Mouse (Mus musculus): ENCODE measurements around the gene Ccdc27. TPM values are rescaled to one million over a fixed set of nuclear protein-coding genes. Genes with fewer than 3 reads are reported as not detected.

Ccdc27 gene
- total RNA-seq, 2 experiments from 2014 or later: not detected

DNA sequence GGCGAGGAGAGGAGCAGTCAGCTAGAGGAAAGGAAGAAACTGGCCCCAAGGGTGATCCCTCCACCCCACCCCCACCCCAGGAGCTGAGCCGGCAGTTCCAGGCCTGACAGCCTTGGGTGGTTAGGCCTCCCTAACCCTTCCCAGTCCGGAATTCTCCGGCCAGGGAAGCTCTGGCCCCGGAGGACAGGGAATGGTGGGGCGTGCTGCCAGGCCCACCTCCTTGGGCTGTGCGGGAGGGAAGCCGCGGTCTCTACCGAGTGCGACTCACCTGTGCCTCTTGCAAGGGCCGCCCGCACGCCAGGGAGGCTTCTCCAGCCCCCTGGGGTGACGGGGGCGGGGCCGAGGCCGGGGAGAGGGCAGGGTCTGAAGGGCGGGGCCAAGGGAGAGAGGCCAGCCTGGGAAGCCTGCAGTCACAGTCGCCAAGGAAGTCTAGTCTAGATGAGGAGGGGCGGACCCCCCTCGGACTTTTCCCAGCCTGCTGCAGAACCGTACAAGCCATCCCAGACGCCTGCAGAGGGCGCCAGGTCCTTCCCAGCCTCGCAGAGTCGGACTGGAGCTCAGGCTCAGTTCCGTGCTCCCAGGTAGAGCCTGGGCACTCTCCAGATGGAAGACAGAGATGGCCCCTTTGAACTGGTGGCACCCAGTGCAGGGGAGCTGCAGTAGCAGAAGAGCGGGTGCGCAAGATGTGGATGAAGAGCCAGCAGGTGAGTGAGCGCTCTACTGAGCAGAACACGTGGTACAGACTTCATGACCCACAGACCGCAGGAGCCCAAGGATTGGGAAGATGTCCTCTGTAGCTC, 16.6 kb downstream of the Ccdc27 start, which contains the start of gene Smim1:
Gene Smim1 (minus strand): TSS at position 590 of the 800 bp plus-strand sequence.
- ATAC-seq (ENCODE audit: poor library complexity, severe bottlenecking): peak; percentile 27

DNA sequence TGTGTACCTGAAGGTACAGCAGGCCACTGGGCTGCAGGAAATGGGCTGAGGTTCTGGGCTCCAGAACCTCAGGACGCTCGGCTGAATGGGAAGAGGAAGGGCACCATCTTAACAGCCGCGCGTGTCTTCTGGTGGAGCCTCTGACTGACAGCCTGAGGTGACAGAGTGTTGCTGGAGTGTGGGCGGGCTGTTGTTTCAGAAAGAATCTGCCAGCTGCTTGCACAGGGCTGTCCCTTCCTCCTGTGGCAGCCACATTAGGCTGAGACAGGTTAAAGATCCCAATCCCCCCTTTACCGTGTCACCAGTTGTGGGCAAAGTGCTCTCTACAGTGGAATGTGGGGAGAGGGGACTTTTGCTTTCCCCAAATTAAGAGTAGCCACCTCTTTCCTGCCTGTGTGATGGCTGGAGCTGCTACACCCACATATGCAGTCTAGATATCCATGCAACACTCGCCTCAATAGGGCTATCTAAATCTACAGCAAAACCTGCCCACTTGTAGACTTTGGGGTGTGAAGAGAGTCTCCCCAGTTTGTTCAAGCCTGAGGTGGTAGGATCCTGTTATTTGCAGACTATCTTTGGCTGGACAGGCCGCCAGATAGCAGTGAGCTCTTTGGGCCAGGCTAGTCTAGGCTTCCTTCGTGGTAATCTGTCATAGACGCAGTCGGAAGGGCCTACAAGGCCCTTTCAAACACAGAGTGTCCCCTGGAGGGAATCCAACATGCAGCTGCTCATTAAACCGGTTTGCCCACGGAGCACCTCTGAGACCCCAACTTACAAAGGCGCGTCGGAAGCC, 17.6 kb downstream of the Ccdc27 start:
- ATAC-seq (ENCODE audit: poor library complexity, severe bottlenecking): no peak

DNA sequence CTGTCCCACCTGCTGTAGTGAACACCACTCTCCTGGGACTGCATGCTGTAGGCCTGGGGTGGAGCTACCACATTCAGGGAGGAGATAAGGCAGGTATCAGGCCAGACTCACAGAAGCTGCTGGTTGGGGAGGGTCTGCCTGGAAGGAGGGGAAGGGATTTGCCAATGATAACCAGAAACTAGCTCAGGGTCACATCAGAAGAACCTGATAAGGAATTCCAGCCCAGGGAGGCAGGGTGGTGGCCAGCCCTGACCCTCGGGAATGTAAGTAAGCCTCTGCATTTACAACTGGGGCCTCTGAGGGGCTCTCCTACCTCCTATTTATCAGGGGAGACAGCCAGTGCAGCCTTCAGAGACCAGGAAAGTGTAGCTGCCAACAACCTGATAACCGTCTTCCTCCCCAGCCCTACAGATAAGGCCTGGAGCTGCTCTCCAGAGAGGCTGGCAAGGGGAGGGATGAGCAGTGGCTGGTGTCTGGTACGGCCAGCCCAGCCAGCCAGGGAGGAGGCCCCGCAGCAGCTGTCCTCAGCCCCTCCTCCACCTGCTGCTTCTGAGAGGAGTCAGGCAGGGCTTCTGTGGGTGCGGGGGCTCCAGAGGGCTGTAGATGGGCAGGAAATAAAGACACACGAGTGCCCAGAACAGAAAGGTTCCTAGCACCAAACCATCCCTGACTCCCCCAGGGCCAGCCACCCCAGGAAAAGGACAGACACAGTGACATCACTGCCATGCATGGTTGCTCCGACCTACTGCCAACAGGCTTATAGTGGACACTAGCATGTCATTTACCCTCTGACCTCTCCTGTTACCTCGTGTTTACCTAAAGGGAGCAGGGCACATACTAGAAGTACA, 18.5 kb downstream of the Ccdc27 start:
- peak; percentile 31 for ATAC-seq (ENCODE audit: poor library complexity, severe bottlenecking)

DNA sequence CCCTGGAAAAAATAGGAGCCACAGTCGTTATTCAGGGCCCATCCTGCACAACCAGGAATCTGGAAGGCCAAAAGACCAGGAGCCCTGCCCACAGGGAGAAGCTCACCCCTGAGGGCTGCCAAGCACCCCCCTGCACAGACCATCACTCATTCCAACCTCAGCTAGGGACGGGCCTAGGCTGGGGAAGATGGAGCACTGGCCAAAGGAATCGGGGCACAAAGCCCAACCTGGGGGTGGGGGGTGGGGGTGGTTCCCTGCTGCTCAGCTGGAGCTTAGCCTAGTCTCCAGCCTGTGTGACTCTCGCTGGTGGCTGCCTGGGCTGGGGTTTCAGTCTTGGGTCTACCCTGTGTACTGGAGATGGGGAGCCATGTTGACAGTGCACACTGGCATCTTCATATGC, 19.6 kb downstream of the Ccdc27 start:
- ATAC-seq (ENCODE audit: poor library complexity, severe bottlenecking): no peak

DNA sequence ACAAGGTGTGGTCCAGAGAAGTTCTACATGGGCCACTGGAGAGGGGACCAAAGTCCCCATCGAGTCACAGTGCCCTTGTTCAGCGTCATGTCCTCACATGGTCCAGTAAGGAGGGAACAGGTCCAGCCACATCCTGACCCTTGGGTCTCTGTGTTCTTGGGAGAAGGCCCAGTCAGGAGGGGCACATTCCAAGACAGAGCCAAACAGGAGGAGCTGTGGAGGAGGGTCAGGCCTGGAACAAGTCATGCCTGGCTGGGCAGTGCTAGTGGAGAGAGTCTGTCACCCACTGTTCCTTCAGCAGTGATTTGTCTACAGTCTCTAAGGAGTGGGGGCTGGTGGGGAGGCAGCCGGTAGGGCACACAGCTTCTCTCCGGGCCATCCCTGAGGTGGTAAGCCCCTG, 20.1 kb downstream of the Ccdc27 start:
- no peak for ATAC-seq (ENCODE audit: poor library complexity, severe bottlenecking)

DNA sequence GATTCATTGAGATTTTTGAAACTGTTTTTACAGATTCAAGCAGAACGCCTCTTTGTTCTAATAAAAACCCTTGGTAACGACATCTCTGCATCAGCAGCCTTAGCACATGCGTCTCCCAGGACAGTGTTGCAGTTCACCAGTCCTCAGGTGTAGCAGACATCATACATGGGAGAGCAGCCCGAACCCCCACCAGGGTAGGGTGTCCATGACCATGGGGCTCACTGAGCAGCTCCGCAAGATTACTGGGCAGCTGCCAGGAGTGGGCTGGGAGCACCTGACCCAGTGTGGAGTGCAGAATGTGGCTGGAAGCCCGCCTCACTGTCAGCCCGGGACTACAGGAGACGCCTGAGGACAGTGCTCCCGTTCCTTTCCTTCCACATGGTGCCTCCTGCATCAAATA, 21.0 kb downstream of the Ccdc27 start:
- ATAC-seq (ENCODE audit: poor library complexity, severe bottlenecking): no peak

DNA sequence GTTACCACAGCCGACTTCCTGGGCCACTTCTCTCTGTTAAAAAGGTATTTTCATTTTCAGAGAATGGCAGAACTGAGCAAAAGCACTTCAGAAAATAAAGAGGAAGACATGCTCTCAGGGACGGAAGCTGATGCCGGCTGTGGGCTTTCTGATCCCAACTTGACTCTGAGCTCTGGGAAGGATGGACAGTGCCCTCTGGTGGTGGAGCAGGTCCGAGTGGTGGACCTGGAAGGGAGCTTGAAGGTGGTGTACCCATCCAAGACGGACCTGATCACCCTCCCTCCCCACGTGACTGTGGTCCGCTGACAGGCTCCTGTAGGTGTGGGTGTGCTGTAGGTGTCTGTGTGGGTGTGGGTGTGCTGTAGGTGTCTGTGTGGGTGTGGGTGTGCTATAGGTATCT, 22.9 kb downstream of the Ccdc27 start:
- ATAC-seq (ENCODE audit: poor library complexity, severe bottlenecking): peak; percentile 58

DNA sequence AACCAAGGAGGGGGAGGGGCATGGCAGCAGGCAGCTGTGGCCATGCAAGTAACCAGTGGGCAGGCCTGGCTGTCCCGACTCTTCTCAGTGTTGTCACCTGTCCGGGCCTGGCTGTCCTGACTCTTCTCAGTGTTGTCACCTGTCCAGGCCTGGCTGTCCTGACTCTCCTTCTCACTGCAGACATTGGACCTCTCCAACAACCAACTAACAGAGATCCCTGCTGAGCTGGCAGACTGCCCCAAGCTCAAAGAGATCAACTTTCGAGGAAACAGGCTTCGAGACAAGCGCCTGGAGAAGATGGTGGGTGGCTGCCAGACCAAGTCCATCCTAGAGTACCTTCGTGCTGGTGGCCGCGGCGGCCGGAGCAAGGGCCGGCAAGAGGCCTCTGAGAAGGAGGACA, 27.0 kb downstream of the Ccdc27 start:
- ATAC-seq (ENCODE audit: poor library complexity, severe bottlenecking): no peak

DNA sequence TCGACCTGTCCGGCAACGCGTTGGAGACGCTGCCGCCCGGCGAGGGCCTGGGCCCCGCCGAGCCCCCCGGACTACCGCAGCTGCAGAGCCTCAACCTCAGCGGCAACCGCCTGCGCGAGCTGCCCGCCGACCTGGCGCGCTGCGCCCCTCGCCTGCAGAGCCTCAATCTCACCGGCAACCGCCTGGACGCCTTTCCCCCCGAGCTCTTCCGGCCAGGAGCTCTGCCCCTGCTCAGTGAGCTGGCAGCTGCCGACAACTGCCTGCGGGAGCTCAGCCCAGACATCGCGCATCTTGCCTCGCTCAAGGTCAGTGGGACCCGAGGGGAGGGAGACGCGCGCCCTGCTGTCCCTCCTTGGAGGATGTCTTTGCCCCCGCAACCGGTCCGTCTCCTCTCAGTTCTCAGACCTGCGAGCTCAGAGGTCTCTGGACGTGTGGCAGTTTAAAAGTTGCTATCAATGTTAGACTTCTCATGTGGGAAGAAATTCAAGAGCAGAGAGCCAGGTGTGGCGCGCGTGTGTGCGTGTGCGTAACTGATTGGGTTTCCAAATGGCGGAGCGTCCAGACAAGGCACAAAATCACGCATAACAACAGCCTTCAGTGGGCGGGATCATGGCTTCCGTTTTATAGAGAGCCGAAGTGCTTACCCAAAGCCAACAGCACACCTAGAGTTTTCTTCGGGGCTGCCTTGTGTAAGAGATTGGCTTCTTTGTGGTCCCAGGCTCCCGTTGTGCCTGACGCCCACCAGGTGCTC, 30.2 kb downstream of the Ccdc27 start:
- ATAC-seq (ENCODE audit: poor library complexity, severe bottlenecking): peak; percentile 19; the same call in 1 of the 2 replicates

DNA sequence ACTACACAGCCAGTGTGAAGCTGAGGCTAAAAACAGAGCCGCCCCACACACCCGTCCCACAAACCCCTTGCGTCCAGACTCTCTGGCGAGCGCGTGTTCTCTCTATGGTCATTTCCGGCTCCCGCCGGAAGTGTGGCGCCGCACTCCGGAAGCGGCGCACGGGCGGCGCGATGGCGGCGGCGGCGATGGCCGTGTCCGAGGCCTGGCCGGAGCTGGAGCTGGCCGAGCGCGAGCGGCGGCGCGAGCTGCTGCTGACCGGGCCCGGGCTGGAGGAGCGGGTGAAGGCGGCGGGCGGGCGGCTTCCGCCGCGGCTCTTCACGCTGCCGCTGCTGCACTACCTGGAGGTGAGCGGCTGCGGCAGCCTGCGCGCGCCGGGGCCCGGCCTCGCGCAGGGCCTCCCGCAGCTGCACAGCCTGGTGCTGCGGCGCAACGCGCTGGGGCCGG, 30.8 kb downstream of the Ccdc27 start, which contains the start of gene Lrrc47:
Gene Lrrc47 (plus strand): TSS at position 86 of the 444 bp plus-strand sequence.
- peak; percentile 95 for ATAC-seq (ENCODE audit: poor library complexity, severe bottlenecking)

DNA sequence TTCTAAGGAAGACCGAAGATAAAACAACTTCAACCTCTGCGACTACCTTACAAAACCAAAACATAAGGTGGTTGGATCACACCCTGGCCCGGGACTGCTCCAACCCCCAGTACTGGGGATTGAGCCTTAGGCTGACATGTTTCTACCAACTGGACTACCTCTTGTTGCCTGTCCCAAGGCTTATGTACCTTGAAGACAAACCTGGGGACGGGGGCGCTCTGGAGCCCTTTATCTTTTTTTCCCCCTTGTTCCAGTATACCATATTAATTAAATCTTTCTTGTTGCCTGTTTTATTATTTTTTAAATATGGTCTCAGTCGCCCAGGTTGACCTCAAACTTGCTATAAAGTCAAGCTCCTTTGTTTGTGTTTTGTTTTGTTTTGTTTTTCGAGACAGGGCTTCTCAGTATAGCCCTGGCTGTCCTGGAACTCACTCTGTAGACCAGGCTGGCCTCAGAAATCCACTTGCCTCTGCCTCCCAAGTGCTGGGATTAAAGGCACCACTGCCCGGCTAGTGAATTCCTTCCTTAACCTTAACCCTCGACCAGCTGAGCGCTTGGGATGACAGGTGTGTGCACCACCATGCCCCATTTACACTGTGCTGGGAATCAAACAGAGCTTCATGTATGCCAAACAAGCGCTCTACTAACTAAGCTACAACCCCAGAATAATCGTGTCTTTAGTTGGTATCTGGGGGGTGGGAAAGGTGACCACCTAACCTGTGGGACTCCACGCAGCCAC, 31.4 kb downstream of the Ccdc27 start:
- ATAC-seq (ENCODE audit: poor library complexity, severe bottlenecking): peak; percentile 51

DNA sequence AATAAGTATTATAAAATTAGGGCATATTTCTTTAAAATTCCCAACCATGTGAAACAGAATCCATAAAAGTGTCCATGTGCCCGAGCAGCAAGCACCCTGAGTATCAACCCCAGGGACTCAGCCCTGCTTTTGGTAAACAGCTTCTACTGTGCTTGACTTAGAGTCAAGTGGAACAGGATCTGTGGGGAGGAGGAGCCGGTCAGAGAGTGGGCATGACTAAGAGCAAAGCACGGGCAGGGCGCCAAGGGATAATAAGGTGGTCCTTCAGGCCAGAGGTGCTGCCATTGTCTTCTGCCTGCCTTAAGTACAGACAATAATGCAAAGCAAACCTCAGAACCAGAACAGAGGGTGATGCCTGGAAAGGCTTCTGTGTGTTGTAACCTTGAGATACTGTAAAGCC, 34.7 kb downstream of the Ccdc27 start:
- ATAC-seq (ENCODE audit: poor library complexity, severe bottlenecking): no peak

DNA sequence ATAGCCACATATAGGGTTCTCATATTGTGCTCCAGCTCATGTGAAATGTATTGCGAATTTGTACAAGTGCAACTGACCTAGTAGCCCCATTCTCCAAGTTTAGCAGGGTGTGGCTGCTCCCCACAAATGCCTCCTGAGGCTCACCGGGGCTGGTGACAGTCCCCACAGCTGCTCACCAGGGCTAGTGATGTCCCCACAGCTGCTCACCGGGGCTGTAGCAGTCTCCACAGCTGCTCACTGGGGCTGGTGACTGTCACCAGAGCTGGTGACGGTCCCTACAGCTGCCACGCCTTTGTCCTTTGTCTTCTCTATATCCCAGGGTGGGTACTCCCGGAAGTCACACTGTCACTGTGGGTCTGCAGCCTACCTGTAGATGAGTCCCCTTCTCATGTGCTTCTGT, 36.2 kb downstream of the Ccdc27 start:
- ATAC-seq (ENCODE audit: poor library complexity, severe bottlenecking): no peak

DNA sequence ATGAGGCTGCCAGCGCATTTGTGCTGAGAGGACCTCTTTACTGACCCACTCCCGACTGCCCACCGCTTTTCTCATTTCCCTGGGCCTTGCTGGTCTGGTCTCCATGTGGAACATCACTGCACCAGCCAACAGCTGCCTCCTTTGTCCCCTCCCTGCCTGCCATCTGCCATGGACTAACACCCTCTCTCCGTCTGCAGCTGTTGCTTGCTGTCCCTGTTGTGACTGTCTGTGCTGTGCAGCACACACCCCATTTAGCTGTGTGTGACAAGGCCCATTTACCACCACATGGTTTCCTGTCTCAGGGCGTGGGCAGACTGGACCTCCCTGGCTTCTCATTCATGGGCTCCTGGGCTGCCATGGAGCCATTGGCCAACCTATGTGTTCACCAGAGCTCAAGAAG, 37.0 kb downstream of the Ccdc27 start:
- no peak for ATAC-seq (ENCODE audit: poor library complexity, severe bottlenecking)

DNA sequence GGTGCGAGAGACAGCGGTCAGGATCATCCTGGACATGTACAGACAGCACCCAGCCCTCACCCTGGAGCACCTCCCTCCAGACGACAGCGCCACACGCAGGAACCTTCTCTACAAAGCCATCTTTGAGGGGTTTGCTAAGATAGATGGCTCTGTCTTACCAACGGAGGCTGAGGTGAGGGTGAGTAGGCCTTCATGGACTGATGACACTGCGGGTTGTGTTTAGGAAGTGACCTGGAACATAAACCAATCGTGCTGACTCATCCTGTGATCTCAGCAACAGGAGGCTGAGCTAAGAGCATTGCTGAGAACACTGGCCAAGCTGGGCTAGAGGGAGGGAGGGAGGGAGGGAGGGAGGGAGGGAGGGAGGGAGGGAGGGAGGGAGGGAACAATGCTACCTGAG, 49.0 kb downstream of the Ccdc27 start:
- no peak for ATAC-seq (ENCODE audit: poor library complexity, severe bottlenecking)

DNA sequence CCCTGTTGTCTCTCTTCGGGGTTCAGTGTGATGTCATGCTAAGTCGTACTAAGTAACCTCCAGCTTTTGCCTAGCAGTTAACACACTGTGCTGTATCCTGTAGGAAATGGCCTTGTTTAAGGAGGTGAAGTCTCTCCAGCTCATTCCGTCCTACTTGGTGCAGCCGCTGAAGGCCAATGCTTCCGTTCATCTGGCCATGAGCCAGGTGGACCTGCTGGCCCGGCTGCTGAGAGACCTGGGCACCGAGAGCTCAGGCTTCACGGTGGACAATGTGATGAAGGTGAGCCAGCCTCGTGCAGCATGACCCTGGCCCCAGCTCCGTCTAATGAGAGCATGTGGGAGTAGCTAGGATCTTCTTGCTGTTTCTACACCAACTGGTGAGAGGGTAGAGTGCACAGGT, 49.8 kb downstream of the Ccdc27 start:
- ATAC-seq (ENCODE audit: poor library complexity, severe bottlenecking): no peak

DNA sequence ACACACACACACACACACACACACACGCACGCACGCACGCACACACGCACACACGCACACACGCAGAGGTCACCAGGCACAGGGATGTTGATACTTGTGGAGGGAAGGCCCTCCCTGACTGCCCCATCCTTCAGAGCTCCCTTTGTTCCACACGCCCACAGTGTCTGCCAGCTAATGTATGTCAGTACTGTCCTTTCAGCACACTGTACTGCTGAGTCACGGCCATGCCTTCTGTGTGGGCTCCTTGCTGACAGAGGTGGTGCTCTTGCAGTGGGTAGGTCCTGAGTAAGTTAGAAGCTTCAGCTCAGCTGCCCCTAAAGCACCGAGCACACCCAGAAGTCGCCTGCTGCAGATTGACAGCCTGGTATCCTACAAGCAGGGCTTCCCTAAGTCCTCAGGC, 62.0 kb downstream of the Ccdc27 start:
- no peak for ATAC-seq (ENCODE audit: poor library complexity, severe bottlenecking)

DNA sequence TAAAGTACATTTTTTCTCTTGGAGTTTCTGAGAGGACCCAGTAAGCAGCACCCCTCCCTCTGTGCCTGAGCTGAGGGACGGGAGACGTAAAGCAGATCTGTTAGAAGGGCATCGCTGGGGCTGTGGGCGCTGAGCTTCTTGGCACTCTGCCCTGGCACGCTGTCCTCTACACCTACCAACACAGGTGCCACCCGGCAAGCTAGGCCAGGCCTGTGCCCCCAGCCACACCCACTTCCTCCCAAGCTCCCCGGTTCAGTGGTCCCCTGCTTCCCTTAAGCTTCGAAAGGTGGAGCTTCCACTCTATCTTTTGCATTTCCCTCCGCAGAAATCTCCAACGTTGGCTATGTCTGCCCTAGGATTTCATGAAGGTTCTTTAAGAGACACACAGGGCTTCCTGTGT, 63.2 kb downstream of the Ccdc27 start:
- no peak for ATAC-seq (ENCODE audit: poor library complexity, severe bottlenecking)

All from megakaryocyte, adult 5-6 weeks (primary cell).